Mouse (Mus musculus): Measurements from ENCODE around the gene 6430548M08Rik. TPM values are rescaled to one million over a fixed set of nuclear protein-coding genes. Genes with fewer than 3 reads are reported as not detected.

The 6430548M08Rik gene
- total and polyA plus RNA-seq, 3 experiments = 0.05 to 4.4 TPM; not detected in 1

DNA sequence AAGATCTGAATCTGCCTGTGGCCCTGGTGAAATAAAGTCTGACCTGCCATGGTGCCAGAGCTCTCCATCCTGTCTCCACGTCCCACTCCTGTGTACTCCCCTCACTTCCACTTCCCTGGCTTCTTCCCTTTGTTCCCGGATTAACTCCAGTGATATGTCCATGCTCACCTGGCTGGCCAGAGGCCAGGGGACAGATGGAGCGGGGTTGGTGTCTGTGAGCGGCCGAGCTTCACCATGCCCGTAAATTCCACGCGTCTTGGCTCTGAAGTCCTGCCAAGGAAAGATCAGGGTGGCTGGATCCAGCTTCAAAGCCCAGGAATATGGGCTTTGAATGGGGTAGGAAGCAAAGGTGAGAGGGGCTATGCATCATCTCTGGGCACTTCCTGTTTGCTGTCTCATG is 53.2 kb downstream of the 6430548M08Rik start:
- Histone ChIP-seq H3K9me3 (replicated peaks) (no peaks in the 10 kb centered on the region), H3K27me3 (ENCODE audit: insufficient read depth, low read length) (peaks cover 5% of the 10 kb centered on the region)
- no peak for DNase-seq (ENCODE audit: low spot score)

GRCm38 (mm10) chr8:120167821-120168220 is 53.9 kb downstream of the 6430548M08Rik start:
- no peak overlapping the region for H3K4me3 ChIP-seq (ENCODE audit: low read depth, low read length)
- ATAC-seq (ENCODE audit: extremely low read depth, insufficient number of reproducible peaks, low FRiP score, poor library complexity, severe bottlenecking) (no peak), DNase-seq (ENCODE audit: low spot score) (no peak)
- peaks cover 2% of the 10 kb centered on the region for H3K27me3 ChIP-seq (ENCODE audit: insufficient read depth, low read length)
- H3K9me3 ChIP-seq (replicated peaks) = no peaks in the 10 kb centered on the region
- no peaks in the 10 kb centered on the region for H3K36me3 ChIP-seq (replicated peaks)
- TF ChIP-seq POLR2AphosphoS5 (IDR thresholded peaks at IDR 0.05; ENCODE audit: insufficient replicate concordance, low read depth, low read length) (no peak), CTCF (IDR thresholded peaks at IDR 0.05; ENCODE audit: low read depth, low read length) (no peak), GATA1 (IDR thresholded peaks at IDR 0.05; ENCODE audit: borderline replicate concordance, low read length) (no peak), TAL1 (conservative IDR thresholded peaks at IDR 0.05; ENCODE audit: low read depth, low read length) (no peak), GATA2 (IDR thresholded peaks at IDR 0.05; ENCODE audit: borderline replicate concordance, low read depth, low read length) (no peak)
- H3K4me1 ChIP-seq (ENCODE audit: insufficient read depth, low read depth, low read length) = no peaks in the 10 kb centered on the region

More for the DNA sequence above, 53.2 kb downstream of the 6430548M08Rik start:
- H3K36me3 ChIP-seq (replicated peaks) = no peaks in the 10 kb centered on the region
- no peaks in the 10 kb centered on the region for H3K4me1 ChIP-seq (ENCODE audit: insufficient read depth, low read depth, low read length)
- TF ChIP-seq GATA1 (IDR thresholded peaks at IDR 0.05; ENCODE audit: borderline replicate concordance, low read length) (no peak), CTCF (IDR thresholded peaks at IDR 0.05; ENCODE audit: low read depth, low read length) (no peak), TAL1 (conservative IDR thresholded peaks at IDR 0.05; ENCODE audit: low read depth, low read length) (no peak), POLR2AphosphoS5 (IDR thresholded peaks at IDR 0.05; ENCODE audit: insufficient replicate concordance, low read depth, low read length) (no peak), GATA2 (IDR thresholded peaks at IDR 0.05; ENCODE audit: borderline replicate concordance, low read depth, low read length) (no peak)
- H3K4me3 ChIP-seq (ENCODE audit: low read depth, low read length) = no peak overlapping the region
- ATAC-seq (ENCODE audit: extremely low read depth, insufficient number of reproducible peaks, low FRiP score, poor library complexity, severe bottlenecking) = no peak

DNA sequence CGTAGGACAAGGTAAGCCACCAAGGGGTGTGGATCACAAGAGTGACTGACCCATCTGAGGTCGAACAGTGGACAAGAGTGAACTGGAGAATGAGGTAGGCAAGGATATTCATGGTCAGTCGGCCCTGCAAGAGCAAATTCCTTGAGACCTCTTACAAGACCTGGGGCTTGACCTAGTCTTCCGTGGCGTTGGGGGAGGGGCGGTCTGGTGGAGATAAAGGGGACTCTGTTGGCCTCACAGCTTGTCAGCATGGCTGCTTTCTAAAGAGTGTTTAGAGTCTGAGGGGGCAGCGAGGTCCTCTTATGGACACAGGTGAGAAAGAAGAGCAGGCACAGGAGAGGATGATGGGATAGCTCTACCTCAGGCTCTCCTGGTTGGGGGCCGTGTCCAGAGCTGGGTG is 55.2 kb downstream of the 6430548M08Rik start:
- Histone ChIP-seq H3K36me3 (replicated peaks) (no peaks in the 10 kb centered on the region), H3K4me3 (ENCODE audit: low read depth, low read length) (no peak overlapping the region), H3K27me3 (ENCODE audit: insufficient read depth, low read length) (peaks cover 2% of the 10 kb centered on the region), H3K4me1 (ENCODE audit: insufficient read depth, low read depth, low read length) (no peaks in the 10 kb centered on the region), H3K9me3 (replicated peaks) (no peaks in the 10 kb centered on the region)
- DNase-seq (ENCODE audit: low spot score) = no peak
- no peak for TF ChIP-seq POLR2AphosphoS5 (IDR thresholded peaks at IDR 0.05; ENCODE audit: insufficient replicate concordance, low read depth, low read length)
- ATAC-seq (ENCODE audit: extremely low read depth, insufficient number of reproducible peaks, low FRiP score, poor library complexity, severe bottlenecking) = no peak

- Histone ChIP-seq H3K4me3 (ENCODE audit: low read depth, low read length) (no peak overlapping the region), H3K27me3 (ENCODE audit: insufficient read depth, low read length) (peaks cover 15% of the 10 kb centered on the region), H3K36me3 (replicated peaks) (no peaks in the 10 kb centered on the region), H3K4me1 (ENCODE audit: insufficient read depth, low read depth, low read length) (peaks cover 6% of the 10 kb centered on the region), H3K9me3 (replicated peaks) (no peaks in the 10 kb centered on the region)
- no peak for DNase-seq (ENCODE audit: low spot score)
- no peak for ATAC-seq (ENCODE audit: extremely low read depth, insufficient number of reproducible peaks, low FRiP score, poor library complexity, severe bottlenecking)
- TF ChIP-seq TAL1 (conservative IDR thresholded peaks at IDR 0.05; ENCODE audit: low read depth, low read length) = no peak
These were observed 59.2 kb downstream of the 6430548M08Rik start for GRCm38 (mm10) chr8:120173195-120173594.

DNA sequence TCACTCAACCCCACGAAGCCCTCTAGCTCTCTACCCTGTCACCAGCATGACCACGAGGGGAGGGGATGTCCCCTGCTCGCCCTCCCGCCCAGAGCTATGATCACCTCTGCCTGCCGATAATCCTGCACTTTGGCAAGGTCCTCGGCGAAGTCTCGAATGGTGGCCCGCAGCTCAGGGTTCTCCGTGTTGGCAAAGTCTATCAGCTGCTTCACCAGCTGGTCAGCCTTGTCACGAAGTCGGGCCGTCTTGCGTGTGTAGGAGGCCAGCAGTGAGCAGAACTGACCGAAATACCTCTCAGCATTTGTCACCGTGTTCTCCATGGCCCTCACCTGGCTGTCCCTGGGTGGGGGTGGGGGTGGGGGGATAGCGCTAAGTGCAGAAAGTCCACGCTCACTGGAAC is 60.7 kb downstream of the 6430548M08Rik start:
- ATAC-seq (ENCODE audit: extremely low read depth, insufficient number of reproducible peaks, low FRiP score, poor library complexity, severe bottlenecking) (no peak), DNase-seq (ENCODE audit: low spot score) (no peak)
- Histone ChIP-seq H3K4me3 (ENCODE audit: low read depth, low read length) (no peak overlapping the region), H3K4me1 (ENCODE audit: insufficient read depth, low read depth, low read length) (peaks cover 15% of the 10 kb centered on the region), H3K27me3 (ENCODE audit: insufficient read depth, low read length) (peaks cover 19% of the 10 kb centered on the region), H3K36me3 (replicated peaks) (no peaks in the 10 kb centered on the region), H3K9me3 (replicated peaks) (no peaks in the 10 kb centered on the region)
- no peak for TF ChIP-seq POLR2AphosphoS5 (IDR thresholded peaks at IDR 0.05; ENCODE audit: insufficient replicate concordance, low read depth, low read length)
- no peak for TF ChIP-seq TAL1 (conservative IDR thresholded peaks at IDR 0.05; ENCODE audit: low read depth, low read length)

GRCm38 (mm10) chr8:120176605-120177004 is 62.7 kb downstream of the 6430548M08Rik start:
- peaks cover 15% of the 10 kb centered on the region for H3K4me1 ChIP-seq (ENCODE audit: insufficient read depth, low read depth, low read length)
- no peak for DNase-seq (ENCODE audit: low spot score)
- no peaks in the 10 kb centered on the region for H3K9me3 ChIP-seq (replicated peaks)
- no peak overlapping the region for H3K4me3 ChIP-seq (ENCODE audit: low read depth, low read length)
- no peak for TF ChIP-seq TAL1 (conservative IDR thresholded peaks at IDR 0.05; ENCODE audit: low read depth, low read length)
- TF ChIP-seq GATA2 (IDR thresholded peaks at IDR 0.05; ENCODE audit: borderline replicate concordance, low read depth, low read length) = no peak
- no peak for TF ChIP-seq CTCF (IDR thresholded peaks at IDR 0.05; ENCODE audit: low read depth, low read length)
- TF ChIP-seq GATA1 (IDR thresholded peaks at IDR 0.05; ENCODE audit: borderline replicate concordance, low read length) = no peak
- no peak for TF ChIP-seq POLR2AphosphoS5 (IDR thresholded peaks at IDR 0.05; ENCODE audit: insufficient replicate concordance, low read depth, low read length)
- no peak for ATAC-seq (ENCODE audit: extremely low read depth, insufficient number of reproducible peaks, low FRiP score, poor library complexity, severe bottlenecking)
- H3K27me3 ChIP-seq (ENCODE audit: insufficient read depth, low read length) = peaks cover 25% of the 10 kb centered on the region
- H3K36me3 ChIP-seq (replicated peaks) = no peaks in the 10 kb centered on the region

DNA sequence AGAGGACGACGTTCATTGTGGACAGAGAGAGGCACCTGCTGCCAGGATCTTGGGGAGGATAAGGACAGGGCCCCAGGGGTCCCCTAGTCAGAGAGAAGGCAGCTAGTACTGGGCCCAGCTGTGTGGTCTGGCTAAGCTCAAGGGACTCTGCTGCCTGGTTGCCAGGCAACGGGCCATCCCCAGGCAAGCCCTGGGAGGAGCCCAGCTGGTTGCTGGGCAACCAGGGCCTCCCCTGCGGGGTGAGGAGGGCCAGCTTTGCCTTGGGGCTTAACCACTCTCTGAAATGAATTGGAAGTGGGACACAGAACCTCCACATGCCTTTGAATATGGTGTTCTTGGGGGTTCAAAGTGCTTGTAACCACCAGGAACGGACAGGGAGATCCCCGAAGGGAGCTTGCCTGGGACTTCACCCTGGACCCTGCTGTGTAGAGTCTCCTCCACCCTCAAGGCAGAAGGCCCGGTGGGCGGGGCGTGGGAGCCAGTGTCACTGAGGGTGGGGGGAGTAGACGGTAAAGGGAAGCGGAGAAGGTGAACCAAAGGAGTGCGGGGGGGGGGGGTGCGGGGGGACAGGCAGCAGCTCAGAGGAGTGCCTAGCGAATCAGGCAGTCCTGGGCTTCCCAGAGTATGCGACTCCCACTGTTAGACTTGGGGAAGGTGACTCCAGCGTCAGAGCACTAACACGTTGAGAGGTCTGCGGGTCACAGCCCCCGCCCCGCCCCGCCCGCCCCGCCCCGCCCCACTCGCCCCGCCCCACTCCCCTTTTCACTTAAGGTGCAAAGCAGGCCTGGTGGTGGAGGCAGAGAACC is 63.6 kb downstream of the 6430548M08Rik start, which contains the start of gene Fam92b:
Gene Fam92b, minus strand, starts transcription at position 149 of the 806 bp plus-strand sequence.
- DNase-seq (ENCODE audit: low spot score) (no peak), ATAC-seq (ENCODE audit: extremely low read depth, insufficient number of reproducible peaks, low FRiP score, poor library complexity, severe bottlenecking) (no peak)
- H3K27me3 ChIP-seq (ENCODE audit: insufficient read depth, low read length) = peaks cover 28% of the 10 kb centered on the region

More for the DNA sequence above, 63.6 kb downstream of the 6430548M08Rik start, which contains the start of gene Fam92b:
- Histone ChIP-seq H3K4me1 (ENCODE audit: insufficient read depth, low read depth, low read length) (peaks cover 15% of the 10 kb centered on the region), H3K4me3 (ENCODE audit: low read depth, low read length) (no peak within 1 kb of the TSS), H3K36me3 (replicated peaks) (no peaks in the 10 kb centered on the region), H3K9me3 (replicated peaks) (no peaks in the 10 kb centered on the region)
- TF ChIP-seq GATA1 (IDR thresholded peaks at IDR 0.05; ENCODE audit: borderline replicate concordance, low read length) (no peak), POLR2AphosphoS5 (IDR thresholded peaks at IDR 0.05; ENCODE audit: insufficient replicate concordance, low read depth, low read length) (no peak), CTCF (IDR thresholded peaks at IDR 0.05; ENCODE audit: low read depth, low read length) (no peak), TAL1 (conservative IDR thresholded peaks at IDR 0.05; ENCODE audit: low read depth, low read length) (no peak), GATA2 (IDR thresholded peaks at IDR 0.05; ENCODE audit: borderline replicate concordance, low read depth, low read length) (no peak)
